Mouse (Mus musculus): ENCODE measurements around the gene Crtc3. TPM values are rescaled to one million over a fixed set of nuclear protein-coding genes. Genes with fewer than 3 reads are reported as not detected.

The Crtc3 gene
- polyA plus RNA-seq, 1 experiment from 2014 or later: 14.0 TPM

- H3K4me2 ChIP-seq (ENCODE audit: low read length): no peak overlapping the region
- no peak overlapping the region for H3K9ac ChIP-seq (replicated peaks; ENCODE audit: low read length)
- no peaks in the 10 kb centered on the region for H3K4me1 ChIP-seq (ENCODE audit: control insufficient read depth, insufficient read depth, low read length)
- H3K9me3 ChIP-seq (ENCODE audit: control insufficient read depth, low read length): no peaks in the 10 kb centered on the region
- no peak for ATAC-seq (ENCODE audit: low FRiP score, low TSS enrichment)
- DNase-seq: no peak
- 85% methylated on average over 4 of the region's 4 CpGs for WGBS
- H3K36me3 ChIP-seq (ENCODE audit: control insufficient read depth, insufficient read depth, low read length): no peaks in the 10 kb centered on the region
- no peak overlapping the region for H3K27ac ChIP-seq (replicated peaks; ENCODE audit: low read depth, low read length)
- H3K27me3 ChIP-seq (ENCODE audit: control insufficient read depth, insufficient read depth, low read length): no peaks in the 10 kb centered on the region
- H3K4me3 ChIP-seq (replicated peaks; ENCODE audit: low read depth, low read length): no peak overlapping the region
Measured at GRCm38 (mm10) chr7:80557161-80557560, 131.5 kb downstream of the Crtc3 start.

- ATAC-seq (ENCODE audit: low FRiP score, low TSS enrichment): no peak
- 86% methylated on average over 3 of the region's 3 CpGs for WGBS
Measured at GRCm38 (mm10) chr7:80556166-80556565, 132.5 kb downstream of the Crtc3 start.

GRCm38 (mm10) chr7:80555146-80555545, 133.5 kb downstream of the Crtc3 start:
- ATAC-seq (ENCODE audit: low FRiP score, low TSS enrichment) (no peak), DNase-seq (no peak)
- Histone ChIP-seq H3K36me3 (ENCODE audit: control insufficient read depth, insufficient read depth, low read length) (no peaks in the 10 kb centered on the region), H3K9ac (replicated peaks; ENCODE audit: low read length) (no peak overlapping the region), H3K9me3 (ENCODE audit: control insufficient read depth, low read length) (no peaks in the 10 kb centered on the region), H3K4me2 (ENCODE audit: low read length) (no peak overlapping the region), H3K27me3 (ENCODE audit: control insufficient read depth, insufficient read depth, low read length) (no peaks in the 10 kb centered on the region), H3K27ac (replicated peaks; ENCODE audit: low read depth, low read length) (no peak overlapping the region), H3K4me1 (ENCODE audit: control insufficient read depth, insufficient read depth, low read length) (no peaks in the 10 kb centered on the region), H3K4me3 (replicated peaks; ENCODE audit: low read depth, low read length) (no peak overlapping the region)
- 70% methylated on average over 3 of the region's 3 CpGs for WGBS

More at GRCm38 (mm10) chr7:80556166-80556565, 132.5 kb downstream of the Crtc3 start:
- H3K27me3 ChIP-seq (ENCODE audit: control insufficient read depth, insufficient read depth, low read length): no peaks in the 10 kb centered on the region
- no peak for DNase-seq
- no peak overlapping the region for H3K4me3 ChIP-seq (replicated peaks; ENCODE audit: low read depth, low read length)
- no peaks in the 10 kb centered on the region for H3K9me3 ChIP-seq (ENCODE audit: control insufficient read depth, low read length)
- H3K36me3 ChIP-seq (ENCODE audit: control insufficient read depth, insufficient read depth, low read length): no peaks in the 10 kb centered on the region
- H3K4me1 ChIP-seq (ENCODE audit: control insufficient read depth, insufficient read depth, low read length): no peaks in the 10 kb centered on the region
- no peak overlapping the region for H3K27ac ChIP-seq (replicated peaks; ENCODE audit: low read depth, low read length)
- H3K4me2 ChIP-seq (ENCODE audit: low read length): no peak overlapping the region
- no peak overlapping the region for H3K9ac ChIP-seq (replicated peaks; ENCODE audit: low read length)

GRCm38 (mm10) chr7:80554180-80555021, 134.3 kb downstream of the Crtc3 start:
- no peak for ATAC-seq (ENCODE audit: low FRiP score, low TSS enrichment)
- Histone ChIP-seq H3K27ac (replicated peaks; ENCODE audit: low read depth, low read length) (no peak overlapping the region), H3K9ac (replicated peaks; ENCODE audit: low read length) (no peak overlapping the region), H3K4me1 (ENCODE audit: control insufficient read depth, insufficient read depth, low read length) (no peaks in the 10 kb centered on the region), H3K36me3 (ENCODE audit: control insufficient read depth, insufficient read depth, low read length) (no peaks in the 10 kb centered on the region), H3K4me2 (ENCODE audit: low read length) (no peak overlapping the region), H3K9me3 (ENCODE audit: control insufficient read depth, low read length) (no peaks in the 10 kb centered on the region), H3K4me3 (replicated peaks; ENCODE audit: low read depth, low read length) (no peak overlapping the region), H3K27me3 (ENCODE audit: control insufficient read depth, insufficient read depth, low read length) (no peaks in the 10 kb centered on the region)
- no peak for DNase-seq
- 82% methylated on average over 22 of the region's 22 CpGs for whole genome bisulfite sequencing

- Histone ChIP-seq H3K27ac (replicated peaks; ENCODE audit: low read depth, low read length) (no peak overlapping the region), H3K9me3 (ENCODE audit: control insufficient read depth, low read length) (no peaks in the 10 kb centered on the region), H3K4me3 (replicated peaks; ENCODE audit: low read depth, low read length) (no peak overlapping the region), H3K4me1 (ENCODE audit: control insufficient read depth, insufficient read depth, low read length) (no peaks in the 10 kb centered on the region), H3K4me2 (ENCODE audit: low read length) (no peak overlapping the region), H3K9ac (replicated peaks; ENCODE audit: low read length) (no peak overlapping the region), H3K36me3 (ENCODE audit: control insufficient read depth, insufficient read depth, low read length) (no peaks in the 10 kb centered on the region), H3K27me3 (ENCODE audit: control insufficient read depth, insufficient read depth, low read length) (no peaks in the 10 kb centered on the region)
- no peak for DNase-seq
- 83% methylated on average over 7 of the region's 7 CpGs for WGBS
- no peak for ATAC-seq (ENCODE audit: low FRiP score, low TSS enrichment)
Measured at GRCm38 (mm10) chr7:80548513-80549260, 140.0 kb downstream of the Crtc3 start.

- DNase-seq (no peak), ATAC-seq (ENCODE audit: low FRiP score, low TSS enrichment) (no peak)
- no peak overlapping the region for H3K27ac ChIP-seq (replicated peaks; ENCODE audit: low read depth, low read length)
- H3K36me3 ChIP-seq (ENCODE audit: control insufficient read depth, insufficient read depth, low read length): no peaks in the 10 kb centered on the region
- no peaks in the 10 kb centered on the region for H3K27me3 ChIP-seq (ENCODE audit: control insufficient read depth, insufficient read depth, low read length)
- H3K9me3 ChIP-seq (ENCODE audit: control insufficient read depth, low read length): no peaks in the 10 kb centered on the region
- H3K9ac ChIP-seq (replicated peaks; ENCODE audit: low read length): no peak overlapping the region
- H3K4me2 ChIP-seq (ENCODE audit: low read length): no peak overlapping the region
- H3K4me1 ChIP-seq (ENCODE audit: control insufficient read depth, insufficient read depth, low read length): no peaks in the 10 kb centered on the region
- H3K4me3 ChIP-seq (replicated peaks; ENCODE audit: low read depth, low read length): no peak overlapping the region
- 83% methylated on average over 7 of the region's 7 CpGs for WGBS
Measured at GRCm38 (mm10) chr7:80542139-80542831, 146.4 kb downstream of the Crtc3 start.

GRCm38 (mm10) chr7:80539581-80539980, 149.1 kb downstream of the Crtc3 start:
- ATAC-seq (ENCODE audit: low FRiP score, low TSS enrichment): no peak
- 63% methylated on average over 5 of the region's 5 CpGs for WGBS
- no peaks in the 10 kb centered on the region for H3K36me3 ChIP-seq (ENCODE audit: control insufficient read depth, insufficient read depth, low read length)

More at GRCm38 (mm10) chr7:80539581-80539980, 149.1 kb downstream of the Crtc3 start:
- no peak for DNase-seq
- Histone ChIP-seq H3K4me3 (replicated peaks; ENCODE audit: low read depth, low read length) (no peak overlapping the region), H3K4me1 (ENCODE audit: control insufficient read depth, insufficient read depth, low read length) (no peaks in the 10 kb centered on the region), H3K27me3 (ENCODE audit: control insufficient read depth, insufficient read depth, low read length) (no peaks in the 10 kb centered on the region), H3K4me2 (ENCODE audit: low read length) (no peak overlapping the region), H3K9me3 (ENCODE audit: control insufficient read depth, low read length) (no peaks in the 10 kb centered on the region), H3K9ac (replicated peaks; ENCODE audit: low read length) (no peak overlapping the region), H3K27ac (replicated peaks; ENCODE audit: low read depth, low read length) (no peak overlapping the region)
